In genomic region chr11:102716135-102716534, GRCm38 (mm10) we compare ENCODE assay signal across 27 mouse cellular contexts. TPM values are rescaled to one million over a fixed set of nuclear protein-coding genes. Genes with fewer than 3 reads are reported as not detected.
DNase-seq lines count a peak whose midpoint lies in the region; ATAC-seq and TF ChIP-seq lines count a peak whose summit lies in the region.
"Had no signal": no experiment of that assay in that cellular context is flagged by ENCODE, and none has a peak within 500 bp of the region (broad histone marks: within the 10 kb centered on the region; RNA-seq: fewer than 3 reads in every experiment).

No protein-coding gene starts in this region.

- H3K27me3 ChIP-seq in cerebellum, adult 2 months (ENCODE audit: control insufficient read depth, insufficient read depth, low read length), result no peaks in the 10 kb centered on the region
- H3K27me3 ChIP-seq in hindbrain, embryonic 10.5 days (ENCODE audit: insufficient read depth, poor library complexity, severe bottlenecking), result no peaks in the 10 kb centered on the region
- H3K27me3 ChIP-seq: embryonic facial prominence, embryonic 13.5 days; heart, embryonic 15.5 days; intestine, embryonic 15.5 days; Patski had no signal

- peak; percentile 15 to 41 for DNase-seq in frontal cortex, postnatal 36 days (ENCODE audit: low spot score in 2 of 2)
- DNase-seq in frontal cortex, postnatal 25 days (ENCODE audit: low spot score in 2 of 2), result no peak
- DNase-seq in 3T3-L1 (ENCODE audit: low read depth, low spot score) (peak; percentile 38), ES-CJ7 (ENCODE audit: low read depth, low spot score) (peak; percentile 36)
- DNase-seq in brain, adult 2 months (ENCODE audit: low read depth, low spot score), result peak; percentile 57
- no peak for DNase-seq in cerebellum, adult 2 months
- no peak for DNase-seq in hindbrain, embryonic 10.5 days (ENCODE audit: low spot score)
- DNase-seq: adrenal gland, adult 8-10 months; B cell, adult 2 months; cerebellum, adult 18-20 months; cerebellum, postnatal 14 days; embryo, embryonic 11 days; gastrocnemius, postnatal 10 days; heart, adult 18-20 months; heart, postnatal 14 days; kidney, adult 18-20 months had no signal

- no peak for TF ChIP-seq CTCF in cerebellum, adult 2 months (IDR thresholded peaks at IDR 0.05; ENCODE audit: borderline replicate concordance, insufficient read depth, low read depth, low read length)

- H3K9me3 ChIP-seq in hindbrain, embryonic 10.5 days, result peaks cover 3% of the 10 kb centered on the region; the same call in 1 of the 2 replicates
- H3K9me3 ChIP-seq: embryonic facial prominence, embryonic 13.5 days; forebrain, embryonic 10.5 days; heart, embryonic 15.5 days; intestine, embryonic 15.5 days had no signal

- H3K36me3 ChIP-seq in hindbrain, embryonic 10.5 days, result no peaks in the 10 kb centered on the region
- H3K36me3 ChIP-seq: embryonic facial prominence, embryonic 13.5 days; forebrain, embryonic 10.5 days; heart, embryonic 15.5 days; intestine, embryonic 15.5 days had no signal

- WGBS in cerebellum, adult 2 months, result 79% methylated on average over 7 of the region's 7 CpGs
- WGBS in hindbrain, embryonic 10.5 days, result 82% methylated on average over 7 of the region's 7 CpGs

- no peak overlapping the region for H3K27ac ChIP-seq in cerebellum, adult 2 months (ENCODE audit: insufficient read depth, low read length)
- H3K27ac ChIP-seq in hindbrain, embryonic 10.5 days, result no peak overlapping the region
- H3K27ac ChIP-seq: embryonic facial prominence, embryonic 13.5 days; forebrain, embryonic 10.5 days; heart, embryonic 15.5 days; hindbrain, embryonic 14.5 days; intestine, embryonic 15.5 days had no signal

- no peaks in the 10 kb centered on the region for H3K4me1 ChIP-seq in cerebellum, adult 2 months (ENCODE audit: control insufficient read depth, insufficient read depth, low read length)
- H3K4me1 ChIP-seq in hindbrain, embryonic 10.5 days (replicated peaks), result no peaks in the 10 kb centered on the region
- H3K4me1 ChIP-seq: forebrain, embryonic 10.5 days; heart, embryonic 15.5 days; intestine, embryonic 15.5 days had no signal

- no peak for ATAC-seq in megakaryocyte-erythroid progenitor cell, adult 5-6 weeks (replicated peaks; ENCODE audit: low FRiP score, low TSS enrichment, poor library complexity, severe bottlenecking)
- ATAC-seq: CD4-positive, CD25-positive, alpha-beta regulatory T cell, adult 4 months; intestine, embryonic 15.5 days; Patski had no signal

- H3K4me3 ChIP-seq in cerebellum, adult 2 months (replicated peaks; ENCODE audit: insufficient read depth, low read depth, low read length), result no peak overlapping the region
- no peak overlapping the region for H3K4me3 ChIP-seq in hindbrain, embryonic 10.5 days
- H3K4me3 ChIP-seq: embryonic facial prominence, embryonic 13.5 days; forebrain, embryonic 10.5 days; heart, embryonic 15.5 days; intestine, embryonic 15.5 days had no signal

- TF ChIP-seq POLR2A in cerebellum, adult 2 months (IDR thresholded peaks at IDR 0.05; ENCODE audit: borderline replicate concordance, insufficient read depth, low read length), result no peak

RNA-seq across cellular contexts. Expression of gene Ccdc43, which starts 18.6 kb away (rescaled TPM):
- 24.6 and 25.0 TPM in 2 replicates for polyA plus RNA-seq in cerebellum, adult 2 months (2012; rRNA removed)
- 20.5 and 21.0 TPM in 2 replicates for total RNA-seq in megakaryocyte-erythroid progenitor cell, adult 5-6 weeks (2014; fragmentation: Nextera tagmentation)
- total RNA-seq in megakaryocyte-erythroid progenitor cell, adult 5-6 weeks (2017), result 38.7 and 42.4 TPM in 2 replicates
- polyA plus RNA-seq in hindbrain, embryonic 10.5 days (2016; fragmentation: Nextera tagmentation; extraction: Ambion mirVana), result 40.7 and 53.2 TPM in 2 replicates

RNA-seq across cellular contexts. Expression of gene Adam11, which starts 45.1 kb away (rescaled TPM):
- polyA plus RNA-seq in cerebellum, adult 2 months (2012; rRNA removed), result 207 and 239 TPM in 2 replicates
- total RNA-seq in megakaryocyte-erythroid progenitor cell, adult 5-6 weeks (2014; fragmentation: Nextera tagmentation), result 0.28 and 3.0 TPM in 2 replicates
- 0.14 and 0.15 TPM in 2 replicates for total RNA-seq in megakaryocyte-erythroid progenitor cell, adult 5-6 weeks (2017)
- 14.6 and 22.6 TPM in 2 replicates for polyA plus RNA-seq in hindbrain, embryonic 10.5 days (2016; fragmentation: Nextera tagmentation; extraction: Ambion mirVana)
- polyA plus RNA-seq: CD4-positive, CD25-positive, alpha-beta regulatory T cell, adult 4 months had no signal

RNA-seq across cellular contexts. Expression of gene Meioc, which starts 52.6 kb away (rescaled TPM):
- not detected in 2 replicates for polyA plus RNA-seq in cerebellum, adult 2 months (2012; rRNA removed)
- total RNA-seq in megakaryocyte-erythroid progenitor cell, adult 5-6 weeks (2014; fragmentation: Nextera tagmentation), result not detected in 2 replicates
- total RNA-seq in megakaryocyte-erythroid progenitor cell, adult 5-6 weeks (2017), result not detected in 2 replicates
- polyA plus RNA-seq in hindbrain, embryonic 10.5 days (2016; fragmentation: Nextera tagmentation; extraction: Ambion mirVana), result 0.17 and 0.57 TPM in 2 replicates
- total RNA-seq: adrenal gland, adult 8-10 months; common myeloid progenitor, adult 5-6 weeks; gastrocnemius, postnatal 10 days; heart, adult 18-20 months; heart, postnatal 14 days; hematopoietic stem cell, adult 5-6 weeks; MEL had no signal

Comparison
In these comparisons a context has a peak if more than half of its experiments do, and no peak if none do; other contexts are left out.
1. DNase-seq: peak in frontal cortex, postnatal 36 days (2 of 2), 3T3-L1 (single experiment), ES-CJ7 (single experiment) and brain, adult 2 months (single experiment); none in frontal cortex, postnatal 25 days (0 of 2), cerebellum, adult 2 months (0 of 2) and hindbrain, embryonic 10.5 days (single experiment).